Mouse (Mus musculus) layer of hippocampus, adult 9-11 months (tissue): ENCODE results near the gene Sh3bp4.

Experiments used
- DNase-seq: peaks from one replicate; pipeline ENCODE4 v3.0.0; 2022

Sh3bp4 gene

DNA sequence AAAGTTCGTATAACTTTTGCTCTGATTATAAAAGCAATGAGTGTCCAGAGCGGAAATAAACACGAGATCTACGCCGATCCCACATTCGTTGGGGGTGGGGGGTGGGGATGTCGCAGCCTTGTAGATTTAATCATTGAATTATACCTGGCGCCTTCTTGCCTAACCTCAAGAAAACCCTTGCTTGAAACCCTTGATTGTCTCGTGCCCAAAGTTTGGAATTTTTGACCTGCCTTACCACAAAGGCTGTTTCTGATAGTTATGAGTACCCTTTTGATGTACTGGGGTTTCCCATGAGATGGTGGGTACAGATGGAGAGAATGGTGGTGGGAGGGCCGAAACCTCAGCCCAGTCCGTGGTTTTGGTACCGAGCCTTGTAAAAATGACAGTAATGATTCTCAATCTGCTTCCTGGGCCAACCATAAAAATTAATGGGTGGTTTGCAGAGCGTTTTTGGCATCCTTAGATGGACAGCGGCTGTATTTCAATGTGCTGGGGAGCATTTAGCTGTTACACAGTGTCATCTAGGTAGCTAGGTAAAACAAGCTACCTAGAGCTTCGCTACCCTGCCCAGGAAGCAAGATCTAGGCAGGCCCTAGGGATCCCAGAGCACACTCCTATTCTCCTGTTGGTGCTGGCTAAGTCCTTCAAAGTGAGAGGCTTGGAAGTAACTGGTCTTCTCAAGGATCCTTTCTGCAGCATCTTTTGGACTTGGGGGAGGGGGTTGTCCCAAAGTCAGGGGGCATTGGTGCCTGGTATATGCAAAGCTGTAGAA is 1.3 kb downstream of the Sh3bp4 start:
- no peak for DNase-seq

DNA sequence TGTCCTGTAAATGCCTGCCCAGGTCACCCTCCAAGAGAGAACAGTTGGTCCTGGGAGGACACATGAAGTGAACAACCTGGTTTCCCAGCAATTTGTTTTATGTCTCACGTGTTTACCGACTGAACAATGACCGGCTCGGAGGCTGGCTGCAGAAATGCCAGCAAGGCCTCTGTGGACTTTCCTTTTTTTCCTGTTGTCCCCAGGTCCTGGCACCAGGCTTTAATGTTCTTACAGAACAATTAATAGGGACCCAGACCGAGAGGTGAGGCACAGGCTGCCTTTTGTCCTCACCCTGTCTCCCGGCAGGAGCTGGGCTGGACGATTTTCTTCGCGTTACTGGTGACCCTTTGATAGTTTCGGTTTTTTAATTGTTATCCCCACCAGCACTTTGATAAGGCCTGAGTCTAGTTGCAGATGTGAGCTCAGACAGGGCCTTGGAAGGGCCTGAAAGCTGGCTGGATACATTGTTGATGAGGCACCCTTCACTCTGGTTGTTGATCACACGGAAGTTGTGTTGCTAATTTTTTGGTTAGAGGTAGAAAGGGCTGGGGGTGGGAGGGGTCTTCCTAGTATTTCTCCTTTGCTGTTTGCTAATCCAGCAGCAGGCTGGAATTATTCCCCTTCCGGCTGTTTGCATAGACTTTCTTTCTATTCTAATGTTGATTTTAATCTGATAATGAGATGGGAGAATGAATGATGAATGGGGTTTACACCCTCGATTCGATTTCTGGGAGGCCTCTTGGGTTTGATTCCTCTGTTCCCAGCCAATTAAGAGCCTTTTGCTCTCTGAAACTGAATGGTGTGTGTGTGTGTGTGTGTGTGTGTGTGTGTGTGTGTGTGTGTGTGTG is 2.2 kb downstream of the Sh3bp4 start:
- no peak for DNase-seq

DNA sequence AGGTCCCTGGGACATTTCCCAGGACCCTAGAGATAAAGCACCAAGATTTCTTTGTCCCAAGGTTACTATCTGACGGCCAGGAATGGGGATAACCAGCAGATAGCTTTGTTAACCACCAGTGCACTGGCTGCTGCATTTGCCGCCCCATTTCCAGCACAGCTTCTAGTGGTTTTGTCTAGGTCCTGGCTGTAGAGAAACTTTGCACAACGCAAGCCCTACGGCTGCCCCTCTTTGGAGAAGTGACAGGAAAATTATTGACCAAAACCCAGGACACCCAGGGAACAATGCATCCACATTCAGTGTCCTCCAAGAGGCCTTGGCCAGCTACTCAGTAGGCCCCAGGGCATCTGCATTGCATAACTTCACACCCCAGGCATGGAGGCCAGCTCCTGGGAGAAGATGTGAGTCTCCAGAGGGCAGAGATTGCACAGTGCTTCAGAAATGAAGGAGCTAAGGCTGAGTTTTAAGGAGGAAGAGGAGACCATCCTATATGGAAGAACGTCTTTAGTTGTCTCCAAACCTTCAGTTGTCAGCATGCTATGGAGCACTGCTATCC is 3.2 kb downstream of the Sh3bp4 start:
- DNase-seq = no peak

DNA sequence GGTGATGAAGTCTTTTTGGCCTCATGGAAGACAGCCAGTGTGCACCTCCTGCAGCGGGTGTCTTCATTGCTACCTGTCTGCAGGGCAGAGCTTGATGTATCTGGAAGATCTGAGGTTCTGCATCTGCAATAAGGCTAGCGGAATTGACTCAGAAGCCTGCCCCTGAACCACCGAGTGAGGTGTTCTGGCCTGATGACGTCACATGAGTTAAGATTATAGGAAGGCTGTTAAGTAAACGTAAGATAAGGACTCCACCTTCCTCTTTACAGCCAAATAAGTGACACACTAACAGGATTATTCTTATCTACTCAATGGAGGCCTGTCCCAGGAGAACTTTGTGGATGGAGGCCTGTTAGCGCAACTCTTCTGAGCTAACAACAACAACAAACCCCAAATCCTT is 4.5 kb downstream of the Sh3bp4 start:
- no peak for DNase-seq

DNA sequence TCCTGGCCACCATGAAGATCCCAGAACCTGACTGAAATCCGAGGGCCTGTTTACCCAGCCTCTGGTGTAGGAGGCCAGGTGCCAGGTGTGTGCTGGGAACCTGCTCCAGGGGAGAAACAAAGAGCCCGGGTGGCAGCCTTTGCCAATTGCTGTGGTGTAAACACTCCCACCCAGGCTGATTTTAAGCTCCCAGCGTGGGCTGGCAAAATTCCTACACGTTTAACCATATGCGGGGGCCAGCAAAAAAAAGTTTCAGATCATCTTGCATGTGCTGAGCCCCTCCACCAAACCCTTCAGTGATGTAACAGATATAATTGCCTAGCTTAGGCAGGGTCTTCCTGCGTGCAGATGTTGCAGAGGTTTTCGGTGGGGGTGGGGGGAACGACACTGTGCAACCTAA is 4.9 kb downstream of the Sh3bp4 start:
- no peak for DNase-seq

DNA sequence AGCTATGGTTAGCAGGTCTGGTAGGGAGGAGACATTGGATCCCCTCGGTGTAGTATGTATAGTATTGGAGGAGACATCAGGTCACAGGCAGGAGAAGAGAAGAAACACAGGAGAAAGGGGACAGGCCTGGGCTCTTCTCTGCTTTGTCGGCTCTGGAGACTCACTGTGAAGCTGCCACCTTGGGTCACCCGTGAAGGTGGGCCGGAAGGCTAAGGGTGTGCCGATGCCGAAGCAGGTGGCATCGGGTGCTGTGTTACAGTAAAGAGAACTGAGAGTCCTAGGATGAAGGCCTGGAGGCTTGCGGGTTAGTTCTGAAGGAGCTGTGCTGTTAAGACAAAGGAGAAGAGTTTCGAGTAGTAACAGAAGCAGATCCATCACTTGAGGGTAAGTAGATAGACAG is 6.6 kb downstream of the Sh3bp4 start:
- DNase-seq = no peak

DNA sequence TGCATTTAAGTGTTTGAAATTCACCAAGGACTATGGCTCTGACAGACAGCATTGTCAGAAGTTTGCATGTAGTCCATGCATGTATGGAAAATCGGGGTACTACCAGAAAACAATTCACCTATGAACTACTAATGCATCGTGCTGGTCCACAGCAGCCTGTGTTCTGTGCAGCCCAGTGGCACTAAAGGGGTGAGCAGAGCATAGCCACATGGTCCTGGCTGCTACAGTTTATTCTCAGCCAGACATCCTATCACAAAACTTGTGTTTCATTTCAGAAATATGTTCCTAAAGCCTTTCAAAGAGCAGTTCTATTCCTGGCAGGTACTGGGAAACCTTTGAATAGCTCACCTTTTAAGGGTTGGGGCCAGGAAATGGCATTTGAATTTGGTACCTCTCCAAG is 8.0 kb downstream of the Sh3bp4 start:
- DNase-seq = no peak

DNA sequence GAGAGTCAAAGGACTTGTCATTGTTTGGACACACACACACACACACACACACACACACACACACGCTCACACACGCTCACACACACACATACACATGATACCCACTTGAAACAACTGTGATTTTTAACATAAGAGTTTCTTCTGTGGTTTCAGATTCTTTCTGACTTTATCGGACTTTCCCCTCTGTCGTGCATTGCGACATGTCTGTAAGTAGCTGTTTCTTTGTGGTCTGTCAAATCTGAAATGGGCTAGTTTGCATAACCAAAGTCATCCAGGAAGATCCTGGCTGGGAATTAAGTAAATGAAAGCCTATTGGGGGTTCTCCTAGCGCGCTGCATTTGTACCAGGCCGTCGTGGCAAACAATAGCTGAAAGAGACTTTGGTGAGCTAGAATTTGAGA is 8.5 kb downstream of the Sh3bp4 start:
- DNase-seq = no peak

DNA sequence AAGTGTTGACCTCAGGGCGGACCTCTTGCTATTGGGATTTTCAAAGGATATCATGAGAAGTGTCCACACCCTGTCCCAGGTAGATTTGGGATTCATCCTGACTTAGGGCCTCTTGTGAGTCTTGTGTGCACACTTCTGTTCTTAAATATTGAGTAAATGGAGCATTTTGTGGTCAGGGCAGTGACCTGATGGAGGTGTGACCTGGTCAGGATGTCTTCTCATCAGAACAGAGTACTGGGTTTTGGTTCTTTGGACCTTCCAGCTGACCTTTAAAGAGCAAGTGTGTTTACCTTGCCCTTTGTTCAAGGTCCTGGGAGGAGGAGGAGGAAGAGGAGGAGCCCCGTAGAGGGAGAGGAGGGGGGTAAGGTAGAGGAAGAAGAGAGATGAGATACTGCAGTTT is 9.0 kb downstream of the Sh3bp4 start:
- no peak for DNase-seq

DNA sequence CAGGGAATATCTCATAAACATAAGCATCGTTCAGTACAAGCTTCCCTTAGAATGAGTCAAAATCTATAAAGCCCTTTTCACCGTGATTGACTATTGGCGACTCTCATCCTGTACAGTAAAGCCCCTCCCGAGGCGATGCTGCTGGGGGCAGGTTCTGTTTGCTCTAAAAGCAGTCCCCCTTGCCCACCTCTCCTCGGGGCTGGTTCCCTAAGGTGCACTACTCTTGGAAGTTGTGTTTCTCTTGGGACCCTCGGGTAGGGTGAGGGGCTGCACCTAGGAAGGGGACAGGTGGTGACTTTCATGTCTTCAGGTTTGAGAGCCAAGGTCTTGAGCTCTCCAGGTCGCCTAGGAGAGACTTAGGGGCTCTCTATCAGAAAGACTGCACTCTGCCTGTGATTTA is 10.2 kb downstream of the Sh3bp4 start:
- DNase-seq = no peak

DNA sequence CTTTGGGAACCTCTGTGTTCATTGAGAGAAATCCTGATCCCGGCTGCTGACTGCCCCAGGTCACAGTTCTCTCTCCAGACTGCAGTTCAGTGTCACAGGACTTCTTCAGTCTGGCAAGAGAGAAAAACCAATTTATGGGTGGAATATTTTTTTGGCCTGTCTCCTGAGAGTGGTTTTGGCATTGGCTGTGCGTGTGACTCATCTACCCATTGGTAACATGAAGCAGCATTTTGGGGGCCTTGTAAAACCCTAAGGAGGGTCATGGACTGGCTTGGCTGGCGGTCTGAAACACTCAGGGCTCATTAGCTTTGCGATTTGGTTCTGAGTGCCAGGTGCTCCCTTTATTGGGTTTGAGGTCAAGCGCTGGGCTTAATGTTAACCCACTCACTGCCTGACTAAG is 10.6 kb downstream of the Sh3bp4 start:
- no peak for DNase-seq

DNA sequence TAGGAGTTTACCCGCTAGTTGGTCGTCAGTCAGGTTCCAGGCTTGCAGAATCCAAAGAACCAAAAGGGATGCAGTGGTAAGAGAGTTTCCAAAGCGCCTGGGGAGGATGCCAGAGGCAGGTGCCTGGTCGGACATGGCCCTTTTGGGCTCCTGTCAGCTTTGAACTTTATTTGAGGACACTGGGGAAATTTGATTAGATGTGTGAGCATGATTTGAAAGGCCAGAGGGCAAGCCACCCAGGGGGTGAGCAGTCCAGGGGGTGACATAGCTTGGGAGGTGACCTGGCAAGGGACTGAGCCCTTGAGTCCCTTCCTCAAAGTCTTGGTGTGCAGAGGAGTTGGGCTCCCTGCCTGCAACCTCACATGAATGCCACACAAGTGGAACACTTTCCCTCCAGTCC is 11.2 kb downstream of the Sh3bp4 start:
- no peak for DNase-seq

DNA sequence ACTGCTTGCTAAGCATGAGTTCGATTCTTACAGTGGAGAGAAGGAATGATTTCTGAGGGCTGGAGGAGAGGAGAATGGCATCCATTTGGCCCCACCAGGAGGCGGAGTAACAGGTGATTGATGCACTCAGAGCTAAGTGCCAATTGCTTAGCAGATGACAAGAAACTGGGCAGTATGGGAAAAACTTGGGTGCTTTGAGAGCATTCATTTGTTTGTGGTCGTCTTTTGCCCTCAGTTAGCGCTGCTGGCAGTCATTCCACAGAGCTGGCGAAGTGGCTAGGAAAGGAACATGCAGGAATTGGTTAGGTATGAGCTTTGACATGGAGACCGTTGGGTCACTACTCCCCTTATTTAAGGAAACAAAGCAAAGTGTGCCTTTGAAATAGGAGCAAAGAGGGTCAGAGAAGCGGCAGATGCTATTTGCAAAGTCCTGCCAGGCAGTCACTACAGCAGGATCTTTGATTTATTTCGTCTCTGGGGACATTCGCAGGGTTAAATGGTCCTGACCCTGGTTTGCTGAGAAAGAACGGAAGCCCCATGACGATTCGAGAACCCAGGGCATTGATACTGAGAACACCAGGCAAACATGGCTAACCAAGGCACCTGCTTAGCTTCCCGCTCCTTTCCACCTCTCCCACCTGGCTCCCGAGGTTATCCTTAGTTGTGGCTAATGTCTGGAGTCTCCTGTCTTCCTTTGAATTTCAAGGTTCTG is 12.1 kb downstream of the Sh3bp4 start:
- DNase-seq = no peak

DNA sequence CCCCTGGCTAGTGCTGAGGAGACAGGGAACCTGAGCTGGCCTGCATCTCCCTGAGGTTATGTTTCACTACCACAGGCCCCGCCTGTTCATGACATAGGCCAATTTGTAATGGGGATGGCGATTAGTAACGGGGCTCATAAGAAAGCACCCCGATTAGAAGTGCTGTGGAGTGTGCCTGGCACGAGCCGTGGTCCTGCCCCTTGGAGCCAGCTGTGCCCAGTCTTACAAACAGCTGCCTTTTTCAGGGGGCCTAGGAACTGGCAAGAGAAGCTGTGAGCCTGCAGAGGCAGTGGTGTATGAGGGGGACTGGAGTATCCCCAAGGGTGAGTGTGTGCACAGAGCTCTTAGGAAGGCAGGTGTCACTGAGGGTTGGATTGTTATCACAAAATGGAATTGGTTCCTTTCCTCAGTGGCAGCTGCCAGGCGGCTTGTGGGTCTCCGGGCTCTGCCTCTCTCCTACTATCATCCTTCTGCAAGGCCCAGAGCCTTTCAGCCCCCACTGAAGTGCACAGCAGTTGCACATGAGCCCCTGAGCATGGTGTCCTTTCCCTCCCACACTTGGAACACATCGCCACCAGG is 16.4 kb downstream of the Sh3bp4 start:
- no peak for DNase-seq

DNA sequence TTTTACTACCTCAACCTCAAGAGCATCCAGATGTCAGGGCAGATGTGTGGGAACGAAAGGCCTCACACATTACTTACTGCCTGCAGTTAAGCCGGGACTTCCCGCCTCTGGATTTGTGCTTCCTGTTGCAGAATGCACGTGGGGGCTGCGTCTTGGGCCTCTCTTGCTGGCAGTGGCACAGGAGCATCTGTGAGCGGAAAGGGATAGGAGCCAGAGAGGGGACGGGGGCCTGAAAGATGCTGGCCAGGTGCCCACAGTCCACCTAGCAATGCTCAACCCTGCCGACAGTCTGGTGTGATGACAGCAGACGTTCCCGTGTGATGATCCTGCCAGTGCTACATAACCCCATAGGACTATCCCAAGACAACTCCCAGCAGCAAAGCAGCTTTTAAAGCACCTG is 17.9 kb downstream of the Sh3bp4 start:
- no peak for DNase-seq

DNA sequence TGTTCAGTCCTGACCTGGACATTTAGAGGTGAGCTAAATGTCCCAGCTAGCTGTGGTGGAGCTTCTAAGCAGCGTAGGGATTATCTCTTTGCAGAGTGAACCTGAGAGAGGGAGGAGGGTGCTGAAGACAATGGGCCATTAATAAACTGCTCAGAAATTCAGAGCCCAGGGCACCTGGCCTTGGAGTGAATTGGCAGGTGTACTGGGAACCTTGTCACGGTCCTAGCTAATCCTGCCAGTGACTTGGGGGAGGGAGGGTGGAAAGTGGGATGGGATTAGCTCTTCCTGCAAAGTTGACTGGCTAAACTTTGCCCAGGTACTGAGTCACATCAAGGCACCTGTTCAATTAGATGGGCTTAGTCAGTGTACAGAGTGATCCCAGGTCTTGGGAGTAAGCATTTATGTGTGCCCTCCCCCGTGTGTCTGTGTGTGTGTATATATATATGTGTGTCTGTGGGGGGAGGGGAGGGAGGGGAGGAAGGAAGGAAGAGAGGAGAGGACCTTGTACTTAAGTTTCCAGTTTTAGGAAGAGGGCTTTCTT is 18.6 kb downstream of the Sh3bp4 start:
- DNase-seq = no peak

DNA sequence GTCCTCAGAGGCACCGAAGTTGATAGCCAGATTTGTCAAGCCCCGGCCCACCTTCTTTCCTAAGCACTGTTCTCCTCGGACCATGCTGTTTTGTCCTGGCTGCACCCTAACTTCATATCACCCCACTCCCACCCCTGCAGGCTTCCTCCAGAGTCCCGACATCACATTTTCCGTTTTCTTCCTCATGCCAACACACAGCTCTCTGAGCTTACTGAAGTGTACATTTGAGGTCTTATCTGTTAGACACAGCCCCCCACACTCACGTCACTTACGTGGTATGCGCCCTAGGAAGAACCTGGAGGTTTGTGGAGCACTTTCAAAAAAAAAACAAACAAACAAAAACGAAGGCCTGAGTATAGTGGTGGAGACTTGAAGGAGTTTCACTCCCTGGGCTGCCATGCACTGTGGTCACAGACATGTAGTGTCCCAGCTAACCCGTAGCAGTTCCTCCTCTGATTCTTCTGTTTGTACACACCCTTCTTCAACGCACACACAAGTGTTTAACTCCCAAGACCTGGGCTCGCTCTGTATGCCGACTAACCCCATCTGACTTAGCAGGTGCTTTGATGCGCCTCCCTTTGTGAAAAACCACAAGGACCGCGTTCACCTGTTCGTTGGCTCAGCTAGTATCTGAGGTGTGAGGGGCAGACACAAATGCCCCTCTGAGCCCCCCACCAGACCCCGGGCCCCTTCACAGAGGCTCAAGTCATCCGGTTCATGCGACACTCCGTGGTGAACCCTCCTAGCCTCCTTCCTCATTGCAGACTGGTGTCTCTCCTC is 19.8 kb downstream of the Sh3bp4 start:
- DNase-seq = no peak

DNA sequence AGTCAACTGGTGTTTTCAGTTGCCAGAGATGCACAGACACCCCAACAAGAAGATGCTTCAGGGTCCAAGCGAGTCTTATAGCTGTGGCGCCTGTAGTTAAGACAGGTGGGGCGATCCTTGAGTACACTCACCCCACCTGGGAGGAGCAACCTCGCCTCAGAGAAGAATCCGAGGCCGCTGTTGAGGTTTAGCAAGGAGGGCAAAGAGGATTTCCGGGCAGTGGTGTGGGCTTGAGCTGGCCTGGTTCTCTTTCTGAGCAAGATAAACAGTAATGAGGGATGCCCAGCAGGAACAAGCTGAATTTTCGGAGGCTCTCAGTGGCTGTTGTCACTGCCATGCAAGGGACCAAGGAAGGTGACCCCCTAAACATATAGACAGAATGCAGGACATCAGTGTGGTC is 20.5 kb downstream of the Sh3bp4 start:
- DNase-seq = no peak

DNA sequence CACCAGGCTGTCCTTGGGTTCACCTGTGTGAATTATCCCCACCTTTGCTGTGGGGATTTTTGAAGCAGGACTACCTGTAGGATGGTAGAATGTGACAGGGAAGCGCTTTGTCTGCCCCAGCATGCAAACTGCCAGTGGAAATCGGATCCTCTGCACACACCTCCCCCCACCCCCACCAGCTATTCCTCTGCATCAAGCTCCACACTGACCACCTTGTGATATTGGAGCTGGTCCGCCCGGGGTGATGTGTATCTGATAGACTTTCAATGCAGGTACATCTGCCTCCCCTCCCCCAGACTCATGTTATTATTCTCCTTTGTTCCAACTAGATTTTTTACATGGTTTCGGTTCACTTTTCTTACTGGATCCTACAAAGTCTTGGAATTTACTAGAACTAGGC is 21.8 kb downstream of the Sh3bp4 start:
- DNase-seq = no peak

DNA sequence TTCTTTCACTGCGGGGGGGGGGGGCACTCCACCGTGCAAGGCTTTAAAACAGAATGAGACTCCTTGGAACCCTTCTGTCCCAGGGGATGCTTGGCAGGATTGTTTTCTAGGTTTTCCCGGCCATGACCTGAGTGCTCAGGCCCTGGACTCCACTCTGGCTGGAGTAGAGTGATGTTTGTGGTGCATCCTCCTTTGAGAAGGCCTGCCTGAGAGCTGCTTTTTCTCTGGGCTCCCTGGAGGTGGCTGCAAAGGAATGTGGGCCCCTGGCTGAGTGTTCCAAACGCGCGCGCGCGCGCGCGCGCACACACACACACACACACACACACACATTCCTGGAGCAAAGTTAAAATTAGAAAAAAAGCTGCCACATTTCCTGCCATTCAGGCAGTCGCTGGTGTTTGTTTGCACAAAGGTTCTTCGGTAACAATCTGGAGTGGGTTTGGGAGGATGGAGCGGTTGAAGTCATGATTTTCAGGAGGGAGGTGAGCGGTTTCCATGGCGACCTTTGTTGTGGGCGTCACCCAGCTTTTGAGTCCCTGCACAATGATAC is 22.3 kb downstream of the Sh3bp4 start:
- peak; percentile 87 for DNase-seq

DNA sequence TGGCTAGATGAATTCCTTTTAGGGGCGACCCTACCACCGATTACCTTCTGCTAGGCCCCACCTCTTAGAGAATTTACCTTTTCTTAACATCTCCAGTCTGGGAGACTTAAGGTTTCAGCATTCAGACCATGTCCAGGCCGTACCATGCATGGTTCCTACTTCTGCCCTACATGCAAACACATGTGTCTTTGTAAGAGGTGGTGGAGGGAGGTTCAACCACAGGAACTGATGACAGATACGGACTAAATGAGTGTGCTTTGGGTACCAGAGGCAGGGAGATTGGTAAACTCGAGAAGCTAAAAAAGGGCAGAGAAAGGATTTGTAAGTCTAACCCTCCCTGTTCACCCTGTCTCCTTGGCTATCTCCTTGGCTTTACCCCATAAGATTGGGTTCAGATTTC is 23.5 kb downstream of the Sh3bp4 start:
- DNase-seq = no peak

DNA sequence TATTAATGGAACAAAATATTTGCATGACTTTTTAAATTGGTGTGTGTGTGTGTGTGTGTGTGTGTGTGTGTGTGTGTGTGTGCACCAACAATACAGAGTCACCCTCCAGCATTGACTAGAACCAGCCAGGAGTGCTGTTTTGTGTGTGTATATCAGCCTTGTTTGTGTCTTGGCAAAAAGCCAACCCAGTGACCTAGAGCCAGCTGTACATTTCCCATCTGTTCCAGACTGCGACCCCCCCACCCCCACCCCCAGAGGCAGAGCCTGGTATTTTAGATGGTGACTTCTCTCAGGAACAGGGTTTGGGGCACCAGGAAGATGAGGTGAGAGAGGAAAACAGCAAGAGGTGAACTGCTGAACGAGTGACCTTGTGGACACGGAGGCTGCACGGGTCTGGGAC is 24.2 kb downstream of the Sh3bp4 start:
- DNase-seq = no peak
